Mouse (Mus musculus) bone marrow macrophage, adult 2 months (primary cell): ENCODE results near the gene Osbpl10.

Experiments
- CTCF ChIP-seq: IDR thresholded peaks from 2 replicates; pipeline ENCODE4 v1.5.1; 2012; ENCODE audit warnings: low read depth, mild to moderate bottlenecking, low read length, moderate library complexity
- POLR2A ChIP-seq: IDR thresholded peaks from 2 replicates; pipeline ENCODE4 v1.6.1; 2012; ENCODE audit warnings: mild to moderate bottlenecking, low read depth, low read length, borderline replicate concordance

GRCm38 (mm10) chr9:115224744-115225354 lies 246.5 kb downstream of the Osbpl10 start:
- TF ChIP-seq CTCF (no peak), POLR2A (no peak)
